Mouse (Mus musculus) megakaryocyte progenitor cell, adult 5-6 weeks (primary cell): Measurements from ENCODE around the gene Trmt13. TPM values are rescaled to one million over a fixed set of nuclear protein-coding genes. Genes with fewer than 3 reads are reported as not detected.
"Not testable (repeated sequence)": the region's sequence is repeated elsewhere in the genome, so short reads cannot be mapped to it uniquely, and the experiment has no call there.

Source experiments
- ATAC-seq: replicated peaks from 2 replicates; pipeline ENCODE4 v1.8.0; 2016; ENCODE audit warnings: mild to moderate bottlenecking, moderate TSS enrichment, inconsistent platforms; ENCODE audit not compliant: poor library complexity
- total RNA-seq, 2 experiments: library from RNA; stranded (forward) in 1 of 2; stranded (reverse) in 1 of 2; fragments of 157-497, 149-512 nt in 1 of 2; fragments of 200-1000 nt in 1 of 2; gene quantifications; 2 replicates each; pipeline versions ENCODE4 v1.2.3 to v1.2.4; 2015 to 2017

Trmt13 gene
- total RNA-seq, 2 experiments from 2014 or later: 28.3 to 40.3 TPM

DNA sequence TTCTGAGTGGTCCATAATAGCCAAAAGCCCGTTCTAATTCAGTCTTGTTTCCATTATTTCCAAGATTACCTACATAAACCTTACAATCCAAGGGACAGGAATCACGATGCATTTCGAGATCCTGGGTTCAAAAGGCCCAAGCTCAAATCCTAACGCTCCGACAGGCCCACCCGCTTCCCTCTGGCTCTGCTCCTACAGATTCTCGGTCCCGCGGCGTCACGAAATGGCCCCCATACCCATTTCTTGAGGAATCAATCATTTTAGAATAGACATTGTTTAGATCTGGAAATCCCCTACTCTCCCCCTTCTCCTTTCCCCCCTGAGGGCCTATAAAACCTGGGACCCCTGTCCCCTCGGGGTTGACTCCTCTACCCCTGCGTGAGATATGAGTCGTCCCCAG, 53.1 kb downstream of the Trmt13 start:
- ATAC-seq: not testable (repeated sequence)

DNA sequence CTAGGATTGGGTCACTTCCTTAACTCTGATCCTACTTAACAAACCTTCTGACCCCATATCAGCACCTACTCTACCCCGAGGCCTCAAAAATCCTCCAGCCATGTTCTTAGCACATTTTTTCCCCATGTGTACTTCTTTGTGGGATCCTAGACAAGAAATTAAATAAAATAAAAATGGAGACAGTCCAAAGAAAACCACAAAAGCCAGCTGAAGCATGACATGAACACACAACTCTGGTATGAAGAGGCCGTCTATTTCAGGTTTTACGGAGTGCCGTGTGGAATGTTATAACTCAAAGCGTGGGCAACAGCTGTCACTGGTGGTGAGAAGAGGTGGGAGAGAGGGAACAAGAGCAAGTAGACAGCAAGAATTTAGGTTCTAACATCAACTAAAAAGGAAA, 63.0 kb downstream of the Trmt13 start:
- ATAC-seq: no peak

DNA sequence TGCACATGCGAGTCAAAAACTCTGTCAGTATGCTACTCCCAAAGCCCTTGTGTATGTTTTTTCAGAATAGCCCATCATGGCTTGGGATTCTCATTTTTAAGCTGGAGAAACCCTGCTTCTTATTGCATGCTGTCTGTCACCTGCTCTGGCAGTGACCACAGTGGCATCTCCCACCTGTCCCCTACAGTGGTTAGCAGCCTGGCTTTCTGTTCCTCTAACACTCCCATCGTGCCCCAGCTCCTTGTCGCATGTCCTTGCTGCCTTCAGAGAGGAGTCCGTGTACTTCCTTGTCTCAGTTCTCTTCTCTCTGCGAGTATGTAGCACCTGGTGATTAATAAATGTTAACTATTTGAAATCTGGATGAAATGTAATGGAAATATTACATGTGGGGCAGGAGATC, 67.0 kb downstream of the Trmt13 start:
- no peak for ATAC-seq

DNA sequence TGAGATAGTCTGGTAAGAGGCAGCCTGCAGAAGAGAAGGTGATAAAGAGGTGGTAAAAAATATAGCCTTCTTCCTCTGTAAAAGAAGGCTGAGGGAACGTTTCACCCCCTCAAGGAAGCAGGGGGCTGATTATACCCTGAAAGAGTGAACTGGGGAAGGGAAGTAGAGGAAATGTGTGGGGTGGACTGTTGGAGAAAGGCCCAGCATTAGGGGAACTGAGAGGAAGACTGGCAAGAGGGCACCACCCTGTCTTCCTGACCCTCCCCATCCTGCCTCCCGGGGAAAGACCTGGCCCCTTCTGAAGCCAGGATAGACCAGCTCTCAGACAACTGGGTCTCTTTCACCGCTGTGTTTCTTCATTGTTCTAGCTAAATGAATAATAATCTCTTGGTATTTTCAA, 71.9 kb downstream of the Trmt13 start:
- peak; percentile 91 for ATAC-seq

DNA sequence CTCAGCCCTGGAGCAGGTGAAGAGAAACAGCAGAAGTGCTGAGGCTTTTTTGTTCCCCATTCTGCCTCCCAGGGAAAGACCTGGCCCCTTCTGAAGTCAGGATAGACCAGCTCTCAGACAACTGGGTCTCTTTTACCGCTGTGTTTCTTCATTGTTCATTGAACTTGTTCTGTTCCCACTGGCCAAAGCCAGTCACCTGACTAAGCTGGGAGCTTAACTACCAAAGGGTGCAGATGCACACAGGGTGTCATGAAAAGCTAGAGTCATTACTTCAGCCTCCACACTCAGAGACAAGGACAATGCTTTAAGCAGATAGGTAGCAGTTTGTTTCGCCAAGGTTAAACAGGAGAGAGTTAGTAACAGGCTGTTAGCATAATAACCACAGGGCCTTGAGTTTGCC, 72.3 kb downstream of the Trmt13 start:
- peak; percentile 25; the same call in 1 of the 2 replicates for ATAC-seq

DNA sequence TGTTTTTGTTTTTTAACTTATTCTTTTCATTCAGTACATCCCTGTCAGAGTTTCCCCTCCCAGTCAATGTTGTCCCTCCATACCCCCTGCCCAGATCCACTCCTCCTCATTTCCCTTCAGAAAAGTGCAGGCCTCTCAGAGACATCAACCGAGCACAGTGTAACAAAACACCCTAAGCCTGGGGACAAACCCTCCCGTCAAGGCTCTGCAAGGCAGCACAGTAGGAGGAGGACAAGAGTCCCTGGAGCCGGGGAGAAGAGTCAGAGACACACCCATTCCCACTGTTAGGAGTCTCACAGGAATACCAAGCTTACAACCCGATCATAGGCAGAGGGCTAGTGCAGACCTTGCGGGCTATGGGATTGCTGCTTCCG, 77.2 kb downstream of the Trmt13 start:
- no peak for ATAC-seq

DNA sequence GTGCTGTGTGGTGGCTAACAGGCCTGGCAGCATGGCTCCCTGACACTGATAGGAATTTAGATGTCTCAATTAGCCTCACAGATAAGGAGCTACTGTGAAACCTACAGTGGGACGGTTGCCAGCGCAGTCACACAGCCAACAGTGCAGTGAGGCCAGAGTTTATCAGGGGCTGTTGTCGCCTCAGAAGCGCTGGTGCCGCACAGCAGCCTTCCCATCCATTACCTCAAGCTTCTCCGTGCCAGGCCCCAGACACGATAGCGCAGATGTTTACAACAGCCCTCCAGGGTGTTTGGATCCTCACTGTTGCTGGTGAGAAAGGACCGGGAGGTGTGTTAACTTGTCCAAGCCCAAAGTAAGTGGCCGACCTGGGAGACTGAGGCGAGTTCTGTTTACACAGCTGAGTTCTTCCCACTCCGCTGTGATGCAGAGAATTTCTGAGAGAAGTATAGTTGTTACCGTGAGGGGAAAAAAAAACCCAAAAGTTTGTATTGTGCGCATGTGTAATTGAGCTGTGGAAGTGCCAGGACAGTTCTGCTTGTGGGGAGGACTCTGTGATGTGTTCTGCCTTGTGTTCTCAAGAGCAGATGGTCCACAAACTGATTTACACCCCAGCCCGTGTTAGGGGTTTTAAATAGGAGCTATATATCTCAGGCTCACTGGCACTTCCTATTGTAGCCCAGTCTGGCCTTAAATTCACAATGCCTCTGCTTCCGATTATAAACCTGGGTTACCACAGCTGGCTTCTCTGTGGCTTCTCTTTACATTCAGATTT, 77.8 kb downstream of the Trmt13 start:
- peak; percentile 98 for ATAC-seq

Other genes starting within 250 kb of the Trmt13 start
- gene Cdc14a, start 190.6 kb downstream of the Trmt13 start, total RNA-seq (2015): 26.7 and 28.5 TPM in 2 replicates
- gene Cdc14a, start 190.6 kb downstream of the Trmt13 start, total RNA-seq (2017): 25.9 and 30.7 TPM in 2 replicates
- gene Rtca, start 106.4 kb downstream of the Trmt13 start, total RNA-seq (2015): 57.9 and 67.6 TPM in 2 replicates
- 42.8 and 49.3 TPM in 2 replicates for gene Rtca, start 106.4 kb downstream of the Trmt13 start, total RNA-seq (2017)
- gene Dbt, start 101.5 kb downstream of the Trmt13 start, total RNA-seq (2015): 16.7 and 17.8 TPM in 2 replicates
- 12.1 and 15.6 TPM in 2 replicates for gene Dbt, start 101.5 kb downstream of the Trmt13 start, total RNA-seq (2017)
- 0.05 and 0.52 TPM in 2 replicates for gene Lrrc39, start 51.6 kb downstream of the Trmt13 start, total RNA-seq (2015)
- gene Lrrc39, start 51.6 kb downstream of the Trmt13 start, total RNA-seq (2017): 0.37 and 0.84 TPM in 2 replicates
- 38.0 and 39.6 TPM in 2 replicates for gene Sass6, start 19.6 kb downstream of the Trmt13 start, total RNA-seq (2015)
- 47.1 and 63.8 TPM in 2 replicates for gene Sass6, start 19.6 kb downstream of the Trmt13 start, total RNA-seq (2017)
- gene Mfsd14a, start 48.1 kb upstream of the Trmt13 start, total RNA-seq (2015): 77.9 and 81.7 TPM in 2 replicates
- gene Mfsd14a, start 48.1 kb upstream of the Trmt13 start, total RNA-seq (2017): 66.0 and 72.9 TPM in 2 replicates
- not detected in 2 replicates for gene Gm43191, start 66.7 kb upstream of the Trmt13 start, total RNA-seq (2015)
- not detected in 2 replicates for gene Gm43191, start 66.7 kb upstream of the Trmt13 start, total RNA-seq (2017)
- 42.5 and 45.9 TPM in 2 replicates for gene Slc35a3, start 98.2 kb upstream of the Trmt13 start, total RNA-seq (2015)
- 51.3 and 60.6 TPM in 2 replicates for gene Slc35a3, start 98.2 kb upstream of the Trmt13 start, total RNA-seq (2017)
- 12.8 and 15.5 TPM in 2 replicates for gene Agl, start 193.6 kb upstream of the Trmt13 start, total RNA-seq (2015)
- 10.4 and 14.0 TPM in 2 replicates for gene Agl, start 193.6 kb upstream of the Trmt13 start, total RNA-seq (2017)
- gene Frrs1, start 244.9 kb upstream of the Trmt13 start, total RNA-seq (2015): 73.1 and 73.3 TPM in 2 replicates
- gene Frrs1, start 244.9 kb upstream of the Trmt13 start, total RNA-seq (2017): 49.4 and 50.4 TPM in 2 replicates